Mouse (Mus musculus) ovary, postnatal 36 days (tissue): ENCODE measurements around the gene Scaf4.

Experiments used
- DNase-seq: peaks from one replicate; pipeline ENCODE4 v3.0.0; 2022; ENCODE audit warnings: low spot score, mixed read lengths

Gene Scaf4

DNA sequence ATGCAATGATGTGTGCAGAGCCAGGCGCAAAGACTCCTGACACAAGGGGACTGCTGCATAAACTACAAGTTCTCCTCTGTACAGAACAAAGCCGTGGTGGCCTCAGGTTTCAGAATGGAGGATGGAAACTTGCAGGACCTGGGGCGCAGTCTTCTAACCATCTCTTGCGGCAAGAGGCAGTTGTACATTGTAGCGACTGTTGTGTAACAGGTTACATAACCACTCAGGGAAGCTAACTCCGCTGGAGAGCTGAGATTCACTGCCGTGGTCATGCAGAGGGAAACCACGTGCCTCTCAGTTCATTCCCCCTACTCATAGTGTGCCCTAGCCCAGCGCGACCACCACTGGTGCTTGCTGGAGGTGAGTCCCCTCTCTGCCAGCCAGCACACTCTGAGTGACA, 85.1 kb downstream of the Scaf4 start:
- DNase-seq: no peak

GRCm38 (mm10) chr16:90198626-90199025, 85.7 kb downstream of the Scaf4 start:
- no peak for DNase-seq

- DNase-seq: peak; percentile 76
These were observed 86.8 kb downstream of the Scaf4 start for GRCm38 (mm10) chr16:90197337-90197973.

DNA sequence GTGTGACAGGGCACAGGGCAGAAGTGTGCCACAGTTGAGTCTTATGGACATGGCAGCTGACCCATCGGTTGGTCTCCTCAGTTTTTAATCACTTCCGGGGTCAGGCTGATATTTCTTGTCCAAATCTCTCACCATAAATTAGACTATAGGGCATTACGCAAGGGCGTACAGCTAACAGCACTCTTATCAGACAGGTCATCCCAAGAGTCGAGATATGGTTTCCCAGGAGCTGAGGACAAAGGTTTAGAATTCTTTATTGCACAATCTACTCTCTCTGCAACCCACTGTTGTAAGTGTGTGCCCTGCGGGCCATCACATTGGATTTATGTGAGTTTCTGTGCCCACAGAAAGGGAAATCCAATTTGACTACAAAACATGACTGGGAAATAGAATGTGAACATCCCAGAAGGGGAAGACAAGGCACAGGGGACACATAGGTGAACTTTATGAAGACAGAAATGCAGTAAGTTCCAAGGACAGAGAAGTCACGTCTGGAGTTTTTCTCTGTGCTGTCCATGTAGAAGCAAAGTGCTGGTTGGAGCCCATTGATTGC, 87.5 kb downstream of the Scaf4 start:
- DNase-seq: no peak

DNA sequence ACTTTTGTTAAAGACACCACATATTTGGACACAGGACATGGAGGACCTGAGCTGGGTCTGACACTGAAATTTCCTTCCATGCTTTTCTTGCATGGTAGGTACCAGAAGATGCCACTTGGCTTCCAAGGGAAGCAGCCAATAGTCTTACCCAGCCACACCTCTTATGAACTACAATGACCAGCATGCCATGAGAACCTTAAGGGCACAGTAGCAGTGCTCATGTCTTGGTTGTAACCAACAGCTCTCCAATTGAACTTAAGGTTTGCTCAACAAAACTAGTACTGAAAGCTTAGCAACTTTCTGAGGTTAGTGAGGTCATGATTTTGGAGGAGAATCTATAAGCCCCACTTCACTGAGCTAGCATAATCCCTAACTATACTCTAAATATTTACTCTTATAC, 90.6 kb downstream of the Scaf4 start:
- no peak for DNase-seq

- DNase-seq: no peak
These were observed 93.0 kb downstream of the Scaf4 start for GRCm38 (mm10) chr16:90191289-90191688.

- peak; percentile 33 for DNase-seq
These were observed 96.8 kb downstream of the Scaf4 start for GRCm38 (mm10) chr16:90187453-90187852.

- DNase-seq: peak; percentile 73
These were observed 98.2 kb downstream of the Scaf4 start for GRCm38 (mm10) chr16:90185928-90186588.

DNA sequence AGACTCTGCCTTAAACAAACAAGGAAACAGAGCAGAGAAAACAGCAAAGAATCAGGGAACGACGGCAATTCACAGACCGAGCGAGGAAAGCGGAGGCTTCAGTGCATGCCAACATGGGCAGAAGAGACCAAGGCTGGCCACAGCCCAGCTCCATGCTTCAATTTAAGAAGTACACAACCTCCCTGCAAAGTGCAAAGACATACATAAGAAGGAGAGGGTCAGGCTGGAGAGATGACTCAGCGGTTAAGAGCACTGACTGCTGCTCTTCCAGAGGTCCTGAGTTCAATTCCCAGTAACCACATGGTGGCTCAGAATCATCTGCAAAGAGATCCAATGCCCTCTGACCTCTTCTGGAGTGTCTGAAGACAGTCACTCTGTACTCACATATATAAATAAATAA, 100.2 kb downstream of the Scaf4 start:
- DNase-seq: no peak

- peak; percentile 37 for DNase-seq
These were observed 102.6 kb downstream of the Scaf4 start for GRCm38 (mm10) chr16:90181673-90182072.

GRCm38 (mm10) chr16:90180975-90181374, 103.3 kb downstream of the Scaf4 start:
- no peak for DNase-seq

DNA sequence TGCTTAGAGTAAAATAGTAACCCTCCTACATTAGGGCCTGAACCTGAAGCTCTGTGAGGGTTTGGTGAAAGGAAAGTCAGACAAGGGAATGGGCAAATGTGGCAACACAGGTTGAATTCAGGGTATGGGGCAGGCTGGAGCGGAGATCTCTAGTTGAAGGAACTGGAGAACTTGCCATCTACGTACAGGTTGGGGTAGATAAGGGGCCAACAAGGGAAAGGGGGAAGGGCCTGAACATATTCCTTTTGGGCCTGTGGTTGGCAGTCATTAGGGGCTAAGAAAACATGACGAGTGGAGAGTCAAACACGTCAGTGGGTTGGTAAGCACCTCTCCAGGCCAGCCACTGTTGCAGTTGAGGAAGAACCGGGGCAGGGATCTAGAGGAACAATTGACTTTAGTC, 104.4 kb downstream of the Scaf4 start:
- DNase-seq: no peak

- DNase-seq: no peak
These were observed 105.9 kb downstream of the Scaf4 start for GRCm38 (mm10) chr16:90178404-90178803.

GRCm38 (mm10) chr16:90177425-90177824, 106.9 kb downstream of the Scaf4 start:
- DNase-seq: no peak

DNA sequence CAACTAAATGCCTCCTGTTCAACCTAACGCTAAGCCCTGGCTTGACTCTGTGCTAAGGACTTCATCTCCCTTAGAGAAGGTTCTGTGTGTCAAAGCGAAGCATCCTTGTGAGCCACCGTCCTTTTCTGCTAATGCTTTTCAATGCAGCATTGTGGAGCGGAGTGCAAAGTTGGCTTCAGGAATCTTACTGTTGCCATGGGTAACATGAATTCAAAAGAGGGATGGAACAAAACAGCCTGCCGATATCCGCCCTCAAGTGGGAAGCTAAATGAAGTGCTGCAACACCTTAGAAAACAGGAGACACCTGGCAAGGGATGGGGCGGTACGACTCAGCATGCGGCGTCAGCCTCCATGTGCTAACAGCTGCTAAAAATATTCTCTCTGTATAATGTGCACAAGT, 107.8 kb downstream of the Scaf4 start:
- DNase-seq: no peak
